Mouse (Mus musculus) C2C12 (cell line): ENCODE results near the gene Hivep2.

Source experiments
- CEBPB ChIP-seq: IDR thresholded peaks from one replicate; pipeline ENCODE4 v1.6.1; 2011; ENCODE audit warnings: low read depth, mild to moderate bottlenecking, control low read depth, moderate library complexity
- CTCF ChIP-seq: IDR thresholded peaks from one replicate; pipeline ENCODE4 v1.5.1; 2011; ENCODE audit not compliant: control insufficient read depth, insufficient read depth, insufficient read length
- MAX ChIP-seq: IDR thresholded peaks from one replicate; pipeline ENCODE4 v1.6.1; 2011; ENCODE audit warnings: mild to moderate bottlenecking, control low read depth
- MYOG ChIP-seq: IDR thresholded peaks from one replicate; pipeline ENCODE4 v1.6.1; 2011; ENCODE audit not compliant: control insufficient read depth, insufficient read length; ENCODE audit errors: extremely low read depth
- USF1 ChIP-seq: IDR thresholded peaks from one replicate; pipeline ENCODE4 v1.6.1; 2011; ENCODE audit warnings: low read depth, mild to moderate bottlenecking, control low read depth, moderate library complexity

- TF ChIP-seq USF1, result no peak
- TF ChIP-seq CTCF, result no peak
- no peak for TF ChIP-seq MAX
- TF ChIP-seq MYOG, result no peak
- TF ChIP-seq CEBPB, result no peak
Measured at GRCm38 (mm10) chr10:14076880-14077279, 111.0 kb downstream of the Hivep2 start.
